Mouse (Mus musculus) cerebellum, postnatal 4 days (tissue): Measurements from ENCODE around the gene Cant1.
"Not testable (repeated sequence)": the region's sequence is repeated elsewhere in the genome, so short reads cannot be mapped to it uniquely, and the experiment has no call there.

Experiments
- DNase-seq, 2 experiments: peaks; one replicate each; pipeline ENCODE4 v3.0.0; 2022; ENCODE audit warnings: low spot score in 2 of 2, mixed read lengths in 1 of 2

Cant1 gene

DNA sequence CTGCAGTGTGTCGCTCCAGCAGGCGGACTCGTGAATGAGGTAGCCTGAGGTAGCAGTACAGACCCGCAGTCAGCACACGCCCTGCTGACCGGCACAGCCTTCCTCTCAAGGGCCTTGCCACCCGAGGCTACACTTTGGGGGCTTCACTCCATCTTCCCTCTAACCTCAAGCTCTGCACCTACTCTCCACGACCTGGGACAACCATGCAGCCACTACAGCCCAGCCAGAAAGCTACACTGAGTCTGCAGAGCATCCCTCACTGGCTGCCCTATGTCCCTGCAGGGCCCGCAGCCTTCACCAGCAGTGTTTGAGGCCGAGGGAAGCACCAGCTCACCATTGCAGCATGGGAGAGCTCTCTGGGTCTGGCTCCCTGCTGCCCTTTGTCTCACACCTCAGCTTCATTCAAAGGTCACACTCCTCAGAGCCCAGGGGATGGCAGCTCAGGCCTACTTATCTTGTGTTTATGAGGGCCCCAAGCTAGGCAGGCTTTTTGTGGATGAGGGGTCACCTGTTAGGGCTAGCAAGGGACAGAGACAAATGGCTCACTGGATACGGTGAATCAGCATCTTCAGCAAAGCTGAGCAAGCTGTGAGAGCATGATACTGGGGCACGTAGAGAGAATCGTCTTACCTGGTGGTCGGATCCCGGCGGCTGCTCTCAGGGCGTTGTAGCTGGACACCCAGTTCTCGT, 10.7 kb downstream of the Cant1 start:
- DNase-seq, result no peak

DNA sequence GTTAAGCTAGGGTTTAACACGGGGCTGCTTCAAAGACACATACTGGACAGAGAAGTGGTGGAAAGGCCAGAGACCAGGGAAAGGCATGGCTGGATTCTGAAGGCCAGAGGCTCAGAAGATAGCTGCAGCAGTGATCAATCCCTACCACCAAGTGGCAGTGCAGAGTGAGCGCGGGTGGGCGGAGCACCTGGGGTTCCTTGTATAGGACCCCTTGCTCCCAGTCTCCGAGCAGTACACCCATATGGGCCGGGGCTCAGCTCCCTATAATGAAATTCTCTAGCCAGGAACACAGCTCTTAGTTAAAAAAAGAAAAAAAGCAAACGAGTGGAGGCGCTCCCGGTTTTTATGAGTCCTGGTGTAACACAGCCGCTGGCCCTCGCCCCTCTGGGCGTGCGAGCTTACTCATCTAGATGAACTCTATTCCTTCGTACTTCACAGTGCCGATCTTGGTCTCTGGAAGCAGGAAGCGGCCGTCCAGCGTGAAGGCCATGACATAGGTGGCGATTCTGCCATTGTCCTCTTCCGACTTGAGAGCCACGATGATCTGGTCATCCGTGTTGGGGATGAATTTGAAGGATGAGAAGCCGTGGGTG, 11.5 kb downstream of the Cant1 start:
- peak in 1 of 2 experiments; percentile 67 for DNase-seq

DNA sequence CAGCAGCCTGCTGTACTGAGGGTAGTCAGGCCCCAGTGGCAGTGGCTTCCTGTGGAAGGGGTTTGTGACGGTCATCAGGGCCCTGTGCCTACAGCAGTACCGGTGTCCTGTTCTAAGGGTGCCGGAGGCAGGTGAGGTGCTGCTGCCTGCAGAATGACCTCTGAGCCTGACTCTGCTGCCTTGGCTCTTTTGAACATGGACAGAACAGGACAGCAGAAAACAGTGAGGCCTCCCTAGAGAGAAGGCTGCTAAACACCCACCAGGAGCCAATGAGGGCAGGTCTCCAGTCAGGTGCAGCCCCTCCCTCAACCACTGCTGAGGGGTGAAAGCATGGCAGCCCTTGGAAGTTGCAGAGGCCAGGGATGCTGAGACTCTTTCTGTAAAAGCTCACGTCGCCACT, 12.4 kb downstream of the Cant1 start:
- DNase-seq, result peak in 1 of 2 experiments; percentile 11

DNA sequence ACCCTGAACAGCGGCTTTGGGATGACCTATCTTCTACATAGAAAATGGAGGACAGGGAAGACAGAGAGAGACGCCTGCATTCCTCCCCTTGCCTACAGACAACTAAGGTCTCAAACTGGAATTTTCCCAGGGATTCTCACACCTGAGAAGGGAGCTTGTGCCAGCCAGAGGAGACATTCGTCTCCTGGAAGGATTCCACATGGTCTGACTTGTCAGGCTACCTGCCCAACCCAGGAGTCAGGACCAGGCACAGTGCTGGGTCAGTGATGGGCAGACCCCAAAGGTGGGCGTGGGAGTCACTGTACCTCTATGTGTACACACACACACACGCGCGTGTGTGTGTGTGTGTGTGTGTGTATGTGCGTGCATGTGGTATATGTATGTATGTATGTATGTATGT, 13.6 kb downstream of the Cant1 start:
- DNase-seq, result peak in 1 of 2 experiments; percentile 7

DNA sequence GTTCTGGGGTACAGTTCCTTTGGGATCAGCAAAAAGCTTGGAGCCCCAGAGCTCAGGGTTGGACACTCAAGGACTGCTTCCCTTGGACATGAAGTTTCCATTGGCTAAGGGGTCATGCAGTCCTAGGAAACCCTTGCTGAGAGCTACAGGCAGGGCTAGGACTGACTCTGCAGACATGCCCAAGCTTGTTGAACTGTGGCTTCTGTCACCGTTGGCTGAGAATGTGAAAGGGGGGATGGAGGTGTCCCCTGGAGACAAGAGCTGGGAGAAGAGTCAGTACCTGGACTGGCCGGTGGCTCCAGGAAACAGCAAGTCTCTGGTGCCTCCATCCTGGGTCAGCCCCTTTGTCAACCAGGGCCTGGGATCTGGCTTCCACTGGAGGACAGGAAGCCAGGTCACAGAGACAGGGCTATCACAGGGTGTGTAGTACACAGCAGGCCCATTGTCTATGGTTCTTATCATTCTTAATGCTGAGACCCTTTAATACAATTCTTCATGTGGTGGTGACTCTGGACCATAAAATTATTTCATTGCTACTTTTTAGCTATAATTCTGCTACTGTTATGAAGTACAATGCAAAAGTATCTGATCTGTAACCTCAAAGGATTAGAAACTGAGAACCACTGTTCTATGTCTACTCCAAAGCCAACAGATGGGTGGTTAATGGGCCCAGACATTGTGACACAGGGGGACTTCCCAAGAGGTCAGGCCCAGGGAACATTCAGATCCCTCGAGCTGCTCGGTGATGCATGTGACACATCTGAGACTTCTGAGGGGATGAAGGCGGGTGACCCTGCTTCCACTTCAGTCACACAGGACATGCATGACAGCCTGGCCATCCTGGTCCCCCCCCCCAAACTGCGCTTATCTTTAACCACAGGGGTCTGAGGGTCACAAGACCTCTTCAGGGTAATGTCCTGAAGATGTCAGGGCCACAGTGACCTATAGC, 14.7 kb downstream of the Cant1 start:
- peak in 1 of 2 experiments; percentile 15 for DNase-seq

DNA sequence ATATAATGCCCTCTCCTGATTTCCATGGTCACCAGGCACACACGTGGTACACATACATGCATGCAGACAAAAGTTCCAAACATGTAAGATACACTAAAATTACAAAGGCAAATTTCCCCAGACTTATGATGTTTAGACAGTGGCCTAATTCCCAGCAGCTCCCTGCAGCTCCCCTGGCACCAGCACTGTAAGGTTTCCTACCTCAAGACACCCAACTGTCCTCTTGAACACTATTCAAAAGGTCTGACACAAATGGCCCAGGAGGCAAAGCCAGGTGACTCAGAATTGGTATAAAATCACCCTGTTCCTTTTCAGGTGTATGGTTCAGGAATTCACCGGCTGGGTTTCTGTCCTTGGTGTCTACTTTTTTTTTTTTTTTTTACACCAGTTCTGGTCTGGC, 15.7 kb downstream of the Cant1 start:
- DNase-seq, result no peak

DNA sequence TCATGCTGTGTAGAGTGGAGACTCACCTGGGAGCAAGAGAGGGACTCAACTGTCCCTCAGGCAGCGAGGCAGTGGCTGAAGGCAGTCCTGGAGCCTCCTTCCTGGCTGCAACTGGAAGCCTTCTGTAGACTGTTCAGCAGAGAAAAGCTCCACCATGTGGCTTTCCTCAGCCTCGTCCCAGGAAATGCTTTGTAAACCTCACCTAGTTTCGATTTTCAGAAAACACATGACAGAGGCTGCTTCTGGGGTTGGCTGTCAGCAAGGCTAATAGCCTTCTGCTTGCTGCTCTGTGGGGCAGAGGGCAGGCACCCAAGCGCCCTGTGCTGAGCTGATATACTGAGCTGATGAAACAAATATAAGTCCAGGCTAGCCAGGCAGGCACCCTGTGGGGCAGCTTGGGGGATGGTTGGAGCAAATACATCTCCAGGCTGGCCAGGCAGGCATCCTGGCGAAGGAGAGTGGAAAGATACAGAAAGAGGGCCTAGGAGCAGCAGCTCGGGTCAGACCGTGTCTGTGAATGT, 17.1 kb downstream of the Cant1 start, which contains the start of gene Lgals3bp:
Lgals3bp (minus strand) TSS at position 333 of the 521 bp plus-strand sequence.
- DNase-seq, result peak in 1 of 2 experiments; percentile 23

DNA sequence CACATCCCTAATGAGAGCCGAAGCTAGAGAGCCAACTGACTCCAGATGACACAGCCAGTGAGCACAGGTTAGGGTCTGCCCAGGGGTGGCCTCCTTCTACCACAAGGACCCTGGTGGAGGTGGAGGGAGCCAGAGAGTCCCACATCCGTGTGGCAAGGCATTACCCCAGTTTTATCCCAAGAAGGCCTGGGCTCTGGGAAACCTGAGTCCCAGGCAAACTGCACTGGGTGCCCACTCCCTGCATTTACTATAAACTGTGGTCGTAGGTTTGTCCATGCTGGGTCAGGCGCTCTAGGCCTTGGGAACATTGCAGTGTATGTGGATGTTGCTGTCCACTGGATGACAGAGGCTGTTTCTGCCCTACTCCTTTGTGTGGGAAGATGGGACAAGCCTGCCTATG, 17.7 kb downstream of the Cant1 start:
- peak in 1 of 2 experiments; percentile 17 for DNase-seq

DNA sequence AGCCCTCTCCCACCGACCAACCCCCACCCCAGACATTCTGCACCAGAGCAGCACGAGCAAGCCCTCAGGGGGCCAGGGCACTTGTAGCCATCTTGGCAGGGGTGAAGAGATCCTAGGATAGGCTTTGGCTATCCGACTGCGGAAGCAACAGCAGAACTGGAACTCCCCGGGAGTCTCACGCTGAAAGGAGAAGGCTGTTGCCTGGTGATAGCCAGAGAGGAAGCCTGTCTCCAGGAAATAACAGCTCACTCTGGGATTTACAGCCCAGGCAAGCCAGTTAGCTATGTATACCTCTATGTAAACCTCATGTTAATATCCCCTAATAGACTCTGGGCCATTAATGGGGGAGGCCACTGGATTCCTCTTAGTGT, 18.3 kb downstream of the Cant1 start:
- DNase-seq, result peak in 1 of 2 experiments; percentile 17

DNA sequence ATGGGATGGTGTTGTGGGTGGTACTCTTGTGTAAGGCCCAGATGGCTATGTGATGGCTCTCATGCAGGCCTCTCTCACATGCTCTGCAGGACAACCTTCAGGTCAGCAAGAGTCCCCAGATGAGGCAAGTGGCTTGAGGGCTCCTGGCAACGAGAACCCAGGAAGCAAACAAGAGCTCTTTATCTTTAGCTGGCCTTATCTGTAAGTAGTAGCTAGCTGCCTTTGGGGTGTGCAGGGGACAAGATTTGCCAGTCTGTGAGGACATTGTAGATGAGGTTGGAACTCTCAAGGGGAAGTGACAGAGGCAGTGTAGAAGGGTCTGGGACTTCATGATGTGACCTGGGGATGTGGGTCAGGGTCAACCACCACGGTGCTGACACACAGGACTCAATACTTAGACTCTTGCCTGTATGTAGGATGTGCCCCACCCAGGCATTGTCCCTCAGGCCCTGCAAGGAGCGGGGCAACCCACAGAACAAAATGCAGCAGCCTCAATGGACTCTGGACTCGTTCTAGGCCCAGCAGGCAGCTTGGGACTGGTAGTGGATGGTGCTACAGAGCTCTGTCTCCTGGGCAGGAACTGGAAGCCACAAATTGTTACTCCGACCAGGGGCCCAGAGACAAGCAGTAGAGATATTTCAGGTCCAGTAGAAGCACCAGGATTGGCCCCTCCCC, 18.9 kb downstream of the Cant1 start:
- DNase-seq, result peak in 1 of 2 experiments; percentile 12

DNA sequence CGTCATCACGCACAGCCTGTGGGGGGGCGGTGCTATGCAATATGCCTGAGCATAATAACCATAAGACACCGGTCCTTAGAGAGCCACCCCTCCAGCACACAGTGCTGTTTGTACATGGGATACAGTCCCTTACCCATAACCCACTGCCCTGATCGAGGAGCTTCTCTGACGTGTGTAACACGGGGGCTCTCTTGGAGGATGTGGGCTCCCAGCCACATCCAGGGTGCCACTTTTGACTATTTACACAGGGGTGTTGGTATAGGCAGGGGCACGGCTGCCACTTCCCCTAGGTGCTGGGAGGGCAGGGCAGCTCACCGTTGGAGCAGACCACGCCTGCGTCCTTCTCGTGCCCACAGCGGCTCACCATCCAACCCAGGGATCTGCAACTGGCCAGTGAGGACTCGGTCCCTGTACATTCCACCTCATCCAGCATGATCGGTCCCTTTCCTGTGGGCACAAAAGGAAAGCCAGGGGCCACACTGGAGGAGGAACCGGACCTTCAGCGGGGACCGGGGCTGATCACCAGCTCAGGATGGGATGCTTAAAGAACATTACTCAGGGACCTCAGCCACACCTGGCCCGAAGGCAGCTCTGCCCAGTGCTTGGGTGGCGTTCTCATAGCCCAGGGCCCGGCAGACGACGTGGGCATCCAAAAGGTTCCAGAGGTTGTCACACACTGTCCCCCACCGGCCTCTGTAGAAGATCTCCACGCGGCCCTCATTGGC, 20.9 kb downstream of the Cant1 start:
- DNase-seq, result peak in 1 of 2 experiments; percentile 18

DNA sequence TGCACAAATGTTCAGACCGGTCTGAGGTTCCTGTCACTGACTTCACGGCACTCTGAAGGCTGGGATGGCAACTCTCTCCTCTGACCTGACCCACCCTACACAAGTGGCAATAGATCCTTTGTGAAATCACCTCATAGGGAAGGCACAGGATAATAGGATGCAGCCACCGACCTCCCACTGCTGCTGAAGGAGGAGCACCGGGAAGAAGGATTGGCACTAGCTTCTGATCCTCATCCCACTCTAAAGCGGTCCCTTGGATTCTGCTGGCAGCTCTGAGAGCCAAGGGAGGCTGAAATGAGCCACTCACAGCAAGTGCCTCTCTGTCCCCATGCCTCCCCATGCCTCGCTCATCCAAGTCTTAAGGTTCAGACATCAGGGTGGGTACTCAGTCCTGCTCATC, 24.3 kb downstream of the Cant1 start:
- DNase-seq, result peak in 1 of 2 experiments; percentile 15

DNA sequence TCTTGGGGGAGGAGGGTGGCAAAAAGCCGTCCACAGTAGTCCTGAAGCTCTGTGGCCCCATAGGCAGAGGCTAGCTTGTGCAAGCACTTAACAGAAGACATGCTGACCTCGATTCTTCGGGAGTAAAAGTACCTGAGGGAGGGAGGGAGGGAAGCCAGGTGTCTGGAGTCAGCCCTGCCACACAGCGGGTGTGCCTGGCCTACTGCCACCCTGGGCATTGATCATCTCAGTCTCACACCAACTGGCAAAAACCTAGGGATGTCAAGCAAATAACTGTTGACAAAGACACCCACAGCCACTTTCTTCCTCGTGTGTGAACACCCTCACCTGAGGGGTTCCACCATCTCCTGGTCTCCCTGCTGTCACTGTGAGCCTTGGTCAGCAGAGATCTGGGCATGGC, 24.9 kb downstream of the Cant1 start:
- peak in 1 of 2 experiments; percentile 8 for DNase-seq

DNA sequence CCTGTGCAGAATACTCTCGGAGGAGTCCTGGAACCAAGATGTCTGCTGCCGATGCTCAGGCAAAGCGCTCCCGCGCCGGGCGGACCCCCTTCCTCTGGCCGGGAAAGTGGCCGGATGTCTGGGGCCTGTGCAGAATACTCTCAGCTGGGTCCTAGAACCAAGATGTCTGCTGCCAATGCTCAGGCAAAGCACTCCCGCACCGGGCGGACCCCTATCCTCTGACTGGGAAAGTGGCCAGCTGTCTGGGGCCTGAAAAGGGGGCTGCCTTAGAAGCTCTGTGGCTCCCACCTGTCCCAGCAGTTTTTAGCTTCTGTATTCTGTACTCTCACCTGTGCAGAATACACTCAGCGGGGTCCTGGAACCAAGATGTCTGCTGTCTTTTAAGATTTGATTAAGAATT, 31.1 kb downstream of the Cant1 start:
- peak in 1 of 2 experiments; percentile 18 for DNase-seq

DNA sequence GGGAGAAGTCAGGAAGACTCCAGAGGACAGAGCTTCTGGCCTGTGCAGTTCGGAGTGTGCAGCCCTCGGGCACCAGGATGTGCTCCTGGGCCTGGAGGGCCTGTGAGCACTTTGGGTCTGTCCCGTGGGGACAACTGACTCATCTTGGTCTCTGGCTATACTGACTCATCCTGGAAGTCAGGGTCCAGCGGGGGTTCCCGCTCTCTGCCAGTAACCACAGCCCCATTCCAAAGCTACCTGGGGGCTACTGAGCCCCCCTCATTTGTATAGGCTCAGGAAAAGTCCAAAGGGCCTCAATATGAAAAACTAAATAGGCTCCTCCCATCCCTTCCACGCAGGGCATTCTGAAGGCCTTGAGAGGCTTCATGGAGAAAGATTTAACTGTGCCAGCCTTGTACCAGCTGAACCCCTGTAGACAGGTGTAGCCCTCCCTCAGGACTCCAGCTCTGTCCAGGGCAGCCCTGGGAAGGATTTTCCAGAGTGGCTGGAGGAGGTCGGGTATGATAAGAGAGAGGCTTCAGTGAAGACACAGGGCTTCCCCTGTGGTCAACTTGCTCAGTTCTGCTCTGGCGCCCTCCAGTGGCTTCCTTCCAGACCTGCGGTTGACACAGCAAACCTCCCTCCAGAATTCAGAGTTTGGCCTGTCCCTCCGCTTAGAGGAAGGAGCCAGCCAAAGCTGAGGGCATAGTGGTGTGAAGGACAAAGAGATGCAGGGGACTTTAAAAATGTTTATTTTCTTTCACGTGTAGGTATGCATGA, 39.5 kb downstream of the Cant1 start:
- DNase-seq, result peak; percentile 77 to 90

DNA sequence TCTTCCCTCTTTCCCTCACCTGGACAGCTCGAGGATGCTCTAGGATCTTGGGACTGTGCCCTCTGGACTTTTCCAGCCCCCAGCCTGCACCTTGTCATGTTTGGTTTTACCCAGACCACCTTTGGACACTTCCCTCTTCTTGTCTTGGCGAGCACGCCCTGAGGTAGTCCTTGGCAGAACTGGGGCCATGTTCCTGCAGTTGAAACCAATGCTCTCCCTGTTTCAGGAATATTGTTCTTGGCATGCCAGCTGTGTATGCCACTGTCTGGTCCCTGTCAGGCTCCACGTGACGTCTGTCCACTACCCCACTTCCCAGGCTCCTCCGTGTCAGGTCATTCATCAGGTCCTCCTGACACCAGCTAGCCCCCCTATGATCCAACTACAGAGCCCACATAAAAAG, 40.2 kb downstream of the Cant1 start:
- no peak for DNase-seq

DNA sequence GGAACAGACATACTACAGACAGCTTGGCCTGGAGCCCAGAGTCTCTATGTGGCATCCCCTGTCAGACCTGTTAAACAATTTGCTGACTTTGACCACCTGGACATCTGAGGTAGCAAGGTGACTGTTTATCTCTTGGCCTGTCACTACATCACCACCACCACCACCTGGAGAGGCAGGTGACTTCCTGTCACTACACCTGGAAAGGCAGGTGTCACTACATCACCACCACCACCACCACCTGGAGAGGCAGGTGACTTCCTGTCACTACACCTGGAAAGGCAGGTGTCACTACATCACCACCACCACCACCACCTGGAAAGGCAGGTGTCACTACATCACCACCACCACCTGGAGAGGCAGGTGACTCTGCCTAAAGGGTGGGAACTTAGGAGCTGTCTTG, 42.6 kb downstream of the Cant1 start:
- DNase-seq, result not testable (repeated sequence)

DNA sequence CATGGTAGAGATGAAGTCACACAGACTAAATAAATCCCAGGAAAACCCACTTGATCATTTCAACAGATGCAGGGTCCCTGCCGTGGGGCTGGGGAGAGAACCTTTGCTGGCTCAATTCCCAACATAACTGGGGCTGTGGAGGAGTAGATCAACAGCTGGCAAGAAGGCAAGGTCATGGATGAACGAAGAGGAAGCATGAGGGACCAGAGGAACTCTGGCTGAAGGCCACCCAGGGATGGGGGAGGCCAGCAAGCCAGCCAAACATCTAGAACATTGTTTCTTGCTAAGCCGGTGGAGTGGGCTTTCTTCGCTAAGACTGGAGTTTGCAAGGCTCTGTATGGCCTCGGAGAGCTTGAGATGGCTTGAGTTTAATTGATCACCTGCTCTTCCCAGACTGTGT, 43.0 kb downstream of the Cant1 start:
- DNase-seq, result peak in 1 of 2 experiments; percentile 18

DNA sequence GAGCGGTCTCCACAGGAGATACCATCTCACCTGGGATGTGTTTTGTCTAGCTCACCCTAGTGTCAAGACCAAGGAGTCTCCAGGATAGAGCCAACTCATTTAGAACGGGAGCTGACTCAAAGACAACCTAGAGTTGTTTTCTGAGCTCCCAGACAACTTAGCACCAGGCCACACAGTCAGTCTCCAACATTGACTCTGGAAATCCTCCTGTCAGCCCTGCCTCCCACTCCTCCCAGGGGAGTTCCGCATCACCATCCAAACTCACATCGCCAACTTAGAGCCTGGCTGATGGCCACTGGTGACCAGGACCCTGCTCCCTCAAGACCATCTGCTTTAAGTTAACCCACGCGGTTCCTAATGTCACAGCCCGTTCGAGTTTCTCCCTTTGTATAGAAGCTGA, 43.4 kb downstream of the Cant1 start:
- no peak for DNase-seq

DNA sequence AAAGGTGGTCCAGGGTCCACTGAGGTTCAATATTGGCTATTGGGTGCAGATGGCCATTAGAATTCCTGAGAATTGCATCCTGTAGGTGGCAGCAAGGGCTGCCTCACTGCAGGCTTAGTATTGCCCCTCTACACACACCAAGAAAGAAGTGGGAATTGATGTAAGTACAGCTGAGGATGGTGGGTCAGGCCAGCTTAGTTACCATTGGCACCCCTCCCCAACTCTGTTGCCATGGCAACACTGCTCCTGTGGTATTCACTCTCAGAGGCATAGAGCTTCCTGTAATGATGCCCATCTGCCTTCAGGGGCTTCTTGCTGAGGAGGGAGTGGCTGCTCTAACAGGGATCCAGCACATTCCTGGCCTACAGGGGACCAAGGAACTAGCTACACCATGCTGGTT, 43.9 kb downstream of the Cant1 start:
- DNase-seq, result peak in 1 of 2 experiments; percentile 17
